Mouse (Mus musculus) hindbrain, embryonic 16.5 days (tissue): ENCODE results near the gene Gpatch2. TPM values are rescaled to one million over a fixed set of nuclear protein-coding genes. Genes with fewer than 3 reads are reported as not detected.
A peak's percentile ranks its signal among the peaks of the same experiment; 100 is the strongest.

Experiments
- ATAC-seq: fragments of 200-750 bp; cut with Nextera tagmentation; 2 replicates; pipeline ENCODE4 v1.8.0; 2017; ENCODE audit warnings: moderate TSS enrichment, moderate library complexity
- H3K27ac ChIP-seq: fragments of 300-500 bp; sonication (generic); 2 replicates; pipeline ENCODE4 v1.5.1; 2014; ENCODE audit warnings: low read depth, mild to moderate bottlenecking, control low read depth, low read length, moderate library complexity
- H3K27me3 ChIP-seq: fragments of 300-500 bp; sonication (generic); replicated peaks from 2 replicates; pipeline ENCODE4 v1.6.1; 2014; ENCODE audit warnings: low read length; ENCODE audit not compliant: control insufficient read depth, insufficient read depth
- H3K36me3 ChIP-seq: fragments of 300-500 bp; sonication (generic); 2 replicates; pipeline ENCODE4 v1.6.1; 2014; ENCODE audit warnings: mild to moderate bottlenecking, low read length, moderate library complexity, mixed read lengths; ENCODE audit not compliant: control insufficient read depth, insufficient read depth
- H3K4me1 ChIP-seq: fragments of 300-500 bp; sonication (generic); 2 replicates; pipeline ENCODE4 v1.6.1; 2014; ENCODE audit warnings: low read depth, low read length; ENCODE audit not compliant: control insufficient read depth, insufficient read depth
- H3K4me2 ChIP-seq: fragments of 300-500 bp; sonication (generic); 2 replicates; pipeline ENCODE4 v1.6.1; 2014; ENCODE audit warnings: mild to moderate bottlenecking, low read length, control low read depth, moderate library complexity
- H3K4me3 ChIP-seq: fragments of 300-500 bp; sonication (generic); 2 replicates; pipeline ENCODE4 v1.5.1; 2014; ENCODE audit warnings: mild to moderate bottlenecking, low read length, control low read depth, moderate library complexity
- H3K9ac ChIP-seq: fragments of 300-500 bp; sonication (generic); 2 replicates; pipeline ENCODE4 v1.6.1; 2014; ENCODE audit warnings: low read depth, mild to moderate bottlenecking, control low read depth, low read length, moderate library complexity
- H3K9me3 ChIP-seq: fragments of 300-500 bp; sonication (generic); 2 replicates; pipeline ENCODE4 v1.6.1; 2014; ENCODE audit warnings: mild to moderate bottlenecking, low read length, moderate library complexity; ENCODE audit not compliant: control insufficient read depth
- WGBS: fragments of 180-500 bp; shearing (Covaris S2); extraction: QIAGEN DNeasy Blood & Tissue Kit; methylation state at CpG from one replicate; pipeline ENCODE4 v1.1.7; 2014; 5-methylcytosine and 5-hydroxymethylcytosine counted together
- polyA plus RNA-seq: library from polyadenylated mRNA; unstranded; fragments of >200 nt; fragmentation: Nextera tagmentation; extraction: Ambion mirVana; gene quantifications from 2 replicates; pipeline ENCODE4 v1.2.1, GENCODE M21; 2015

The Gpatch2 gene
- polyA plus RNA-seq, 1 experiment from 2014 or later: 15.8 TPM

- ATAC-seq: no peak
- H3K4me3 ChIP-seq: no peak overlapping the region
These were observed 63.2 kb downstream of the Gpatch2 start for GRCm38 (mm10) chr1:187278472-187278871.

GRCm38 (mm10) chr1:187279776-187280175 is 64.5 kb downstream of the Gpatch2 start:
- 77% methylated on average over 4 of the region's 4 CpGs for WGBS
- Histone ChIP-seq H3K36me3 (no peaks in the 10 kb centered on the region), H3K27ac (no peak overlapping the region), H3K9me3 (no peaks in the 10 kb centered on the region), H3K4me3 (no peak overlapping the region), H3K9ac (no peak overlapping the region), H3K27me3 (no peaks in the 10 kb centered on the region), H3K4me2 (no peak overlapping the region), H3K4me1 (peaks cover 5% of the 10 kb centered on the region; the same call in 1 of the 2 replicates)
- ATAC-seq: no peak

More at GRCm38 (mm10) chr1:187278472-187278871, 63.2 kb downstream of the Gpatch2 start:
- peaks cover 5% of the 10 kb centered on the region; the same call in 1 of the 2 replicates for H3K4me1 ChIP-seq
- WGBS: 57% methylated on average over 5 of the region's 5 CpGs
- H3K27me3 ChIP-seq: no peaks in the 10 kb centered on the region
- no peaks in the 10 kb centered on the region for H3K36me3 ChIP-seq
- no peak overlapping the region for H3K4me2 ChIP-seq
- H3K9me3 ChIP-seq: no peaks in the 10 kb centered on the region
- no peak overlapping the region for H3K27ac ChIP-seq
- H3K9ac ChIP-seq: no peak overlapping the region

- H3K9ac ChIP-seq: no peak overlapping the region
- WGBS: 66% methylated on average over 3 of the region's 3 CpGs
- H3K36me3 ChIP-seq: no peaks in the 10 kb centered on the region
- no peaks in the 10 kb centered on the region for H3K27me3 ChIP-seq
- ATAC-seq: no peak
- no peaks in the 10 kb centered on the region for H3K9me3 ChIP-seq
- H3K4me1 ChIP-seq: peaks cover 5% of the 10 kb centered on the region; the same call in 1 of the 2 replicates
- H3K4me2 ChIP-seq: no peak overlapping the region
- no peak overlapping the region for H3K27ac ChIP-seq
- H3K4me3 ChIP-seq: no peak overlapping the region
These were observed 67.0 kb downstream of the Gpatch2 start for GRCm38 (mm10) chr1:187282321-187282720.

GRCm38 (mm10) chr1:187282804-187283203 is 67.5 kb downstream of the Gpatch2 start:
- H3K27ac ChIP-seq: no peak overlapping the region
- no peaks in the 10 kb centered on the region for H3K27me3 ChIP-seq
- peak; percentile 30; the same call in 1 of the 2 replicates for ATAC-seq
- 69% methylated on average over 6 of the region's 6 CpGs for WGBS
- H3K4me2 ChIP-seq: no peak overlapping the region
- H3K4me3 ChIP-seq: no peak overlapping the region
- no peak overlapping the region for H3K9ac ChIP-seq
- 0 out of 2 replicates have a peak, but pooled peaks cover 5% of the 10 kb centered on the region for H3K4me1 ChIP-seq
- H3K9me3 ChIP-seq: no peaks in the 10 kb centered on the region
- no peaks in the 10 kb centered on the region for H3K36me3 ChIP-seq

GRCm38 (mm10) chr1:187285735-187286134 is 70.4 kb downstream of the Gpatch2 start:
- Histone ChIP-seq H3K4me2 (no peak overlapping the region), H3K9me3 (no peaks in the 10 kb centered on the region), H3K27ac (no peak overlapping the region), H3K27me3 (no peaks in the 10 kb centered on the region), H3K4me3 (no peak overlapping the region), H3K4me1 (no peaks in the 10 kb centered on the region), H3K9ac (no peak overlapping the region), H3K36me3 (no peaks in the 10 kb centered on the region)
- ATAC-seq: no peak
- WGBS: 83% methylated on average over 8 of the region's 8 CpGs

GRCm38 (mm10) chr1:187286411-187286810 is 71.1 kb downstream of the Gpatch2 start:
- ATAC-seq: no peak
- Histone ChIP-seq H3K4me2 (no peak overlapping the region), H3K4me3 (no peak overlapping the region), H3K4me1 (no peaks in the 10 kb centered on the region), H3K27ac (no peak overlapping the region), H3K27me3 (no peaks in the 10 kb centered on the region), H3K9ac (no peak overlapping the region), H3K9me3 (no peaks in the 10 kb centered on the region), H3K36me3 (no peaks in the 10 kb centered on the region)
- 86% methylated on average over 4 of the region's 4 CpGs for WGBS

- Histone ChIP-seq H3K36me3 (no peaks in the 10 kb centered on the region), H3K9me3 (no peaks in the 10 kb centered on the region), H3K9ac (no peak overlapping the region), H3K27me3 (no peaks in the 10 kb centered on the region), H3K27ac (no peak overlapping the region), H3K4me3 (no peak overlapping the region), H3K4me2 (no peak overlapping the region), H3K4me1 (no peaks in the 10 kb centered on the region)
- no peak for ATAC-seq
- 68% methylated on average over 3 of the region's 3 CpGs for WGBS
These were observed 71.6 kb downstream of the Gpatch2 start for GRCm38 (mm10) chr1:187286924-187287323.

- H3K4me2 ChIP-seq: no peak overlapping the region
- H3K36me3 ChIP-seq: no peaks in the 10 kb centered on the region
- H3K27me3 ChIP-seq: no peaks in the 10 kb centered on the region
- no peak for ATAC-seq
- H3K9ac ChIP-seq: no peak overlapping the region
- H3K4me3 ChIP-seq: no peak overlapping the region
- H3K9me3 ChIP-seq: no peaks in the 10 kb centered on the region
- no peak overlapping the region for H3K27ac ChIP-seq
- no peaks in the 10 kb centered on the region for H3K4me1 ChIP-seq
- 92% methylated on average over 7 of the region's 7 CpGs for WGBS
These were observed 74.9 kb downstream of the Gpatch2 start for GRCm38 (mm10) chr1:187290186-187290585.

GRCm38 (mm10) chr1:187291480-187292394 is 76.4 kb downstream of the Gpatch2 start:
- H3K9me3 ChIP-seq: no peaks in the 10 kb centered on the region
- H3K27ac ChIP-seq: no peak overlapping the region
- no peaks in the 10 kb centered on the region for H3K4me1 ChIP-seq
- H3K36me3 ChIP-seq: no peaks in the 10 kb centered on the region
- H3K9ac ChIP-seq: no peak overlapping the region
- no peak overlapping the region for H3K4me3 ChIP-seq
- no peak for ATAC-seq
- 87% methylated on average over 10 of the region's 10 CpGs for WGBS
- no peak overlapping the region for H3K4me2 ChIP-seq
- H3K27me3 ChIP-seq: no peaks in the 10 kb centered on the region
